Mouse (Mus musculus): Measurements from ENCODE around the gene Pde9a.

The Pde9a gene

DNA sequence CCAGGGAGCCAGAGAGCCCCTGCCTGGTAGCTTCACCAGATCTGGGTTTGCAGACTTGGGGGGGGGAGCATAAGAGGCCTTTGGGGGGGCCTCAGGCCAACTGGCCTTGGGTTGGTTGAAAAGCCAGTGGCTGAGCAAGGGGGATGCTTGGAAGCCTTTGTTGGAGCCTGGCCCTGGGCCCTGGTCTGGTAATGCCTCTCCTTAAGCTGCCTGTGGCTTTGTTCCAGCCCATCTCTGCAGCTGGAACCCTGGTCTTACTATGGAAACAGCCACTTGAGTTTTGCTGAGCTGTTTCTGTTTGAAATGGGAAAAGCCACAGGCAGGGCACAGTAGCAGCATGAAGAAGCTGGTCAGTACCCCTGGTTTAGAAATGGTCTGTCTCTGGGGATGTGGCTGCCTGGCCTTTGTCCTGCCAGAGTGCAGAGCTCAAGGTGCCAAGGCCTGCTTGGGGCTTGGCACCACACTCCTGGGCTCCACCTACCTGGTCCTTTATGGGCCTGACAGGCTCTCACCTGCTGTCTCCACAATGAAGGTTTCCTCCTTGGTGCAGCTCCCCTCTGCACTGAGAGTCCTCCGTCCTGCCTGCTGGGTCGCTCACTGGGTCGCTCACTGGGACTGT, 3.5 kb downstream of the Pde9a start:
- DNase-seq = no peak

DNA sequence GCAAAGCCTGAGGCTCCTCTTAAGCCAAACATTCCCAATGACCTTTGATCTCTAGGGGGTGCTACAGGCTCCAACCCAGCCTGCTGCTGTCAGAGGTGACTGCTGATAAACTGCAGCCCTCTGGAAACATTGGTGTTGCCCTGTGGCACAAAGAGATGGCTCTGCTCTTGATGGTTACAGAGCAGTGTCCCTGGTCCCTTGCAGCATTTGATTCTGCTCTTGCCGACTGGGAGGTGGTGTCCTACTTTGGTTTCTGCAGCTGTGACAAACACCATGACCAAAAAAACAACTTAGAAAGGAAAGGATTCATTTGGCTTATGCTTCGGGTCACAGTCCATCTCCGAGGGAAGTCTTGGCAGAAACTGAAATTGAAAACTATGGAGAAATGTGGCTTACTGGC, 5.5 kb downstream of the Pde9a start:
- DNase-seq = no peak

DNA sequence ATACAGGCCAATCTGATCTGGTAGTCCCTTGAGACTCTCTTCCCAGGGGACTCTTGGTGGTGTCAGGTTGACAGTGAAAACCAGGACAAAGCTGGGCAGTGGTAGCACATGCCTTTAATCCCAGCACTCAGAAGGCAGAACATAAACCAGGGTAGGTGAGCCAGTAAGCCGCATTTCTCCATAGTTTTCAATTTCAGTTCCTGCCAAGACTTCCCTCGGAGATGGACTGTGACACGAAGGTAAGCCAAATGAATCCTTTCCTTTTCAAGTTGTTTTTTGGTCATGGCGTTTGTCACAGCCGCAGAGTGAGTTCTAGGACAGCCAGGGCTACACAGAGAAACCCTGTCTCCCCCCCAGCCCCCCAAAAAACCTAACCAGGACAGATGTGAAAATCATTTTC, 6.0 kb downstream of the Pde9a start:
- no peak for DNase-seq

DNA sequence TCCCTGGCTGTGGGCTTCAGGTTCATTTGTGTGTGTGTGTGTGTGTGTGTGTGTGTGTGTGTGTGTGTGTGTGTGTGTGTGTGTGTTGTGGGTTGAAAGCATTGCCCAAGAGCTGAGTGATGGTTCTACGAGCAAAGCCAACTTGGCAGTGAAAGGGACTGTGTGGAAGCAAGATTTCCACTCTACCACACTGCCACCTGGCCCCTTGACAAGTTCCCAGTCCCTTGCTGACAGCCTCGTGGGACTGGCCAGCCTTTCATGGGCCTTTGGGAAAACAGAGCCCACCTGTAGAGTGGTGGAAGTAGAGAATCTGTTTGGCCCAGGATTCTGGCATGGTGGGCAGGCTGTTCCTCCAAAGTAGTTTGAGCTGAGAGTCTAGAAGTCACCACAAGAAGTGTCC, 7.8 kb downstream of the Pde9a start:
- no peak for DNase-seq

DNA sequence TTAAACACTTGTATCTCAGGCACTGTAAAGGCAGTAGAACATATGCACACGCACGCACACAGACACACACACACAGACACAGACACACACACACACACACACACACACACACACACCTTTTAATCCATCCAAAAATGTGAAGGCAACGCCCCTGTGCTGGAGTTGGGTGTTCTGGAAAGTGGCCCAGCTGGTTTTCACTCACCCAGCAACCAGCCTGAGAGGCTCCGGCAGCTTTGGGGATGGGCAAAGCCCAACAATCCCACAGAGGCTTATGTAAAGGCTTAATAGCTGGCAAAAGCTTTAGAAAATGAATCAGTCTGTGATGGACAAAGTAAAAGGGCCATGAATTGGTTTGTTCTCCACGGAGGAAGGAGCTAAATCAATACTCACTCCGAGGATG, 14.3 kb downstream of the Pde9a start:
- peak; percentile 58 for DNase-seq

DNA sequence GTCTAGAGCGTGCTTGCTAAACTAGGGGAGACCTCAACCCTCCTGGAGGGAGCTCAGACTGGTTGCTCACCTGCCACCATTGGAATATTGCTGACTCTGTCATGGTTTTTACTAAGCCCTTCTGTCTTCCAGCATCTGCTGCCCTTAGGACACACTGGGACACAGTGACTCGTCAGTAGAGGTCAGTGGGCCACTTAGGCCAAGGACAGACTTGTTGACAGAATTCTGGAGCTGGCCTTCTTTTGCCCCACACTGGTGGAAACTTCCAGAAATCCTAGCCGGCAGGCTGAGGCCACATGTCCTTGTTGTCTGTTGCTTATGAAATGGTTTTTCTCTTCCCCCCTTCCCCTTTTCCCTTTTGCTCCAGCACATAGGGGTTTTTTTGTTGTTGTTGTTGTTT, 15.2 kb downstream of the Pde9a start:
- no peak for DNase-seq

DNA sequence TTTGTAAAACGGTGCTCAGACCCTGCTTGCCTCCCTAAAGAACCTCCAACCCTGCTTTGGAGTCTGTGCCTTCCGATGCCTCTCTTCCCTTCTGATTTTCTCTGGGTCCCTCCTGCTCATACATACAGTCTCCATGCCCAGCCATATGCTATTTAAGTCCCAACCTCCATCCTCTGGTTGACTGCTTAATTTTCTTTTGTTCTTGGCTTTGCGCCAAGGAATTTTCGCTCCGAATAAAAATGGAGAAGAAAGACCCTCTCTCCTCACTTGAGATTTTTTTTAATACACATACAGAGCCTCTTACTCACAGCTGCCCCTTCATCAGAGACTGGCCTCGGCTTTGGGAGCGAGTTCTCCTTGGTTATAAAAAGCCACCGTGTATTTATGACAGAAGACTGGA, 16.7 kb downstream of the Pde9a start:
- DNase-seq = no peak

DNA sequence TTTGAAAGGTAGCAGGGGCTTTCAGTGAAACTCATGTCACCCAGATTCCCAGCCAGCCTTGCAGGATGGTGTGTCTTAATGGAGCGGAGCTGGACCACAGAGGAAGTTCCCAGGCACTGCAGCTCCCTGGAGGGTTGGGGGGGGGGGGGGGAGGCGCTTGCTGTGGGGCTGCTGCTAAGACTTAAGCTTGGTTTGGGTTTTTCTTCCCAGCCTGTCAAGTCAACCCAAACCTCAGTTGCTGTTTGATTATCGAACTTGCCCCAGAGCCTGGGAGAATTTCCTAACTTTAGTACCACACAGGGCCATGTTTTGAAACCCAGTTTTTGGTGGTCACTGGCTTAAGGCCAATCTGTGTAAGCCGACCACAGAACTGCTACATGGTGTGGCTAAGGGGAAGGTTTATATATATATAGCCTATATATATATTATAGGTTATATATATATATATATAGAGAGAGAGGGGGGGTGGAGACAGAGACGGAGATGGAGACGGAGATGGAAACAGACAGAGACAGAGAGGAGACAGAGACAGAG, 19.8 kb downstream of the Pde9a start:
- DNase-seq = no peak

DNA sequence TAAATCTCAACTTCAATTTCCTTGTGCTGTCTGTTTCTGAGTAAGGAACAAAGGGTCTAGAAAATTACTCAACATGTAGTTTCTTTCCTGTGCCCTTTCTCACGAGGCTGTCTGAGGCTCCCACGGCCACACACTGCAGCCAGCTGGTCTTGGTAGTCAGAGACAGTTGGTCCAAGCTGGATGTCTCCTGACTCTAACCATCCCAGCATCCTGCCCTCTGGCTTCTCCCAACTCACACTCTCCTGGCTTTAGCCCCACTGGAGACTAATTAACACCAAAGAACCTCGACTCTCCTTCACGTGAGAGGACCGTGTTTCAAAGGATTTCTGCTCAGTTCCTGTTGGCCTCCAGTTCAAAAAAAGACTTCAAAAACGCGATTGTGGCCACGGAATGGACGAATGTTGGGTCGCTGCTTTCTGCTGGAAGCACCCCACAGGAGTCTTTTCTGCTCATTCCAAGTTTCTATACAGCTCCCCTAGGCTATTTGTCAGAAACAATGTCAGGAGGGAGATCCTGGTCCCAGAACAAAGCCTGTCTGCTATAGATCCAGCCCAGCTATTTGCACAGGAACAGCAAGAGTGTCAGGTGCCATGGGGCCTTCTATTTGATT, 23.8 kb downstream of the Pde9a start:
- DNase-seq = no peak

DNA sequence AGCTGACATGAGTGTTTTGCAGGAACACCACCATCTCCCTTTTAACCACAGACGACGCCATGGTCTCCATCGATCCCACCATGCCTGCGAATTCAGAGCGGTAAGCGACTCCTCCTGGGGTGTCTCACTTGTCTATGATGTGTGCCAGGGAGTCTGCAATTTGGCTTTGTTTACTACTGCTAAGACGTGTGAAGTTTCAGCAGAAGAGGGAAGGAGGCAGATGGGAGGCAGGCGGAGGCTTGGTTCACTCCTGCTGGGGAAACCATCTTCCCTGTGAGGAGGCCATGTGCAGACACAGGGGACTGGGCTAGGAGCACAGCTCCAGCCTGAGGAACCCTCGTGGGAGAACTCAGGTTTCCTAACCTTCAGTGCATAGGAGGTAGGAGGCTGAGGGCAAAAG, 29.2 kb downstream of the Pde9a start:
- peak; percentile 69 for DNase-seq

DNA sequence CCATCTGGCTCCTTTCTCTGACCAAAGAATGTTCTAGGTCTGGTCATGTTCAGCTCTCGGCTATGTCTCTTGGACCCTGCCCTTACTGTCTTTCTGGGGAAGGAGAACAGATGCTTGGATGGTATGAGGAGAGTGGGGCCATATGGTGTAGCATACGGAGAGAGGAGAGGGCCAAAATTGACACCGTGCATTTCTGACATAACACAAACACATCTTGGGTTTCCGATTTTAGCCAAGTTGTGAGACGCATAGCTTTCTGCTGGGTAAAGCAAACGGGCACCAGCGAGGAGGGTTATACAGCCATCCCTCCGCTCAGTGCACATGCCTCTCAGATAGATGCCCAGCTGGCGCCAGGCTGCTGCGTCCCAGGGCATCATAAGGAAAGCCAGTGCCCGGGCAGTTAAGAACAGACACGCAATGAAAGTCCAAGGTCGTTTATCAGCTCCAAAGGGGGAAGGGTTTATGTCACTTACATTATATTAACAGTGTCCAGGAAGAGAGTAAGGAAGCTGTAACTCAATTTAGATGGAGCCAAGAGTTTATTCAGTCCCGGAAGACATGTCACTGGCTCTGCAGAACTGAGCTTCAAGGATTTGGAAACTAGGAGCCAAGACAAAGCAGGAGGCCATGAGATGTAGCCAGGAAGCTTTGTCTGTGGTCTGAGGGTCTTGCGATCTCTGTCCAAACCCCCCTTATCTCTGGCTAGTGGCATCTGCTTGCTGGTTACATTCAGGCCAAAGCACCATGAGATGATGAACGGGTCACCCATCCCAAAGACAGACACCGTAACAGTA, 33.0 kb downstream of the Pde9a start:
- peak; percentile 34 for DNase-seq

DNA sequence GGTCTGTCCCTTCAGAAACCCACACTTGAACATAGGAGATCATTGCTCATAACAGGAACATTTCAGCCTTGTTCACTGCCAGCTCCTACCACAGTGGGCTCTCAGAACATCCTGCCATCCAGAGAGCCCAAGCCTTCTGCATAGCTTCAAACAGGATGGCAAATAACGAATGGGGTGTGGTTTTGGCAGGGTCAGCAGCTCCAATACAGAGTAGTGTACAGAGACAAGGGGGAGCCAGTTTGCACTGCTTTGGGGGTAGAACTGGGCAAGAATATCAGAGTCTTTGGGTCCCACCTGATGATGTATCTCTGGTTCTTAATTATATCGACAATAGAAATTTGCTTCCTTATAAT, 33.6 kb downstream of the Pde9a start:
- no peak for DNase-seq

DNA sequence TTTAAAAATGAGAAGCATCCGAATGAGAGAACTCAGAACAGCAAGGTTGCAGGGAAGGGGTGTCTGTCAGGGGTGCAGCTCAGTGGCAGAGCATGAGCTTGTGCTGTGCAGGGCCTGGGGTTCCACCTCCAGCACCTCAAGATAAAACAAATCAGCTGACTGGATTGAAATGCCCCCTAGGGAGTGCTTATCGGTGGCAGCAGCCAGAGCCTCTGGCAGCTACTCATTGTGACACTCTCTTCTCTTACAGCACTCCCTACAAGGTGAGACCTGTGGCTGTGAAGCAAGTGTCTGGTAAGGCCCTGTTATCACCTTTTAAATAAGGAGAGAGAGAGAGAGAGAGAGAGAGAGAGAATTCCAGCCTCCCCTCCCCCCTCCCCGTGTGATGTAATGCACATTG, 34.0 kb downstream of the Pde9a start:
- DNase-seq = no peak

DNA sequence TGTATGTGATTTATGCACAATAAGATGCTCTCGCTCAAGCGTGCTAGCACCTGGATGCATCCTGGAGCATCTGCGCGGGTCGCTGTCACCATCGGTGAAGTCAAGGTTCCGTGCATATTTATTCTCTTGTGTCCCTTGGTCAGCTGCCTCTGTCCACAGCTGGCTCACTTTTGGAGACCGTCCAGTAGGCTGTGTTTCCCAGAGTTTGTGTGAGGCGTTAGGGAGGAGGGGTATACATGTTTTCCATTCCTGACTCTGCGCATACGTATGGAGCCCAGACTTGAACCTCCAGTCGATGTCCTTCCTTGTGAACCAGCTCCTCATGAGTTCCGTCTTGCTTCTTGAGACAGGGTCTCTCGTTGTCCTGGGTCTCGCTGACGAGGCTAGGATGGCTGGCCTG, 34.6 kb downstream of the Pde9a start:
- no peak for DNase-seq

DNA sequence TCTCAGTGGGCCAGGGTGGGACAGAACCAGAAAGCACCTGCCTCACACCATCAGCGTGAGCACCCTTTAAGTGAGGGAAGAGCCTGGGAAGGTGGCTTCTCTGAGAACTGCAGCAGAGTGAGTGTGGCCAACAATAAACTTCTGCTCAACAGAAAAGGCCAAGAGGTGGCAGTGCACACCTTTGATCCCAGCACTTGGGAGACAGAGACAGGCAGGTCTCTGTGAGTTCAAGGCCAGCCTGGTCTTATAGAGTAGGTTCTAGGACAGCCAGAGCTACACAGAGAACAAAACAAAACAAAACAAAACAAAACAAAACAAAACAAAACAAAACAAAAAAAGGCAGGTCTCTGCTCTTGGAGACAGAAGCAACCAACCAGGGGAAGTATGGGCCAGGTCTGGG, 36.4 kb downstream of the Pde9a start:
- no peak for DNase-seq

DNA sequence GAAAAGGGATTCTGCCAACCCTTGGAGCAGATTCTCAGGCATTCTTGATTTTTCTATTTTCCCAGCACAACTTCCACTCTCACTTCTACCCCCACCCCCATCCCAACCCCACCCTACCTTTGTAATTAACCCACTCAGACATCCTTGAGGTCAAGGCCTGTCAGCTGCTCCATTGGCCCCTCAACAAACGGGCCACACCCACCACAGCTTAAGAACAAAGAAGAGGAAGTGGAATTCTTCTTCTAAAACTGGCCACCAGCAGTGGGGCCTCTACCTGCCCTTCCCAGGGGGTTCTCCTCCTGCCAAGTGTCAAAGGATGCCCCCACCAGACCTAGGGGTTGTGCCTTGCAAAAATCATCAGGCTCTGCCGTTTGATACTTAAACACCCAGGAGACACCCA, 37.0 kb downstream of the Pde9a start:
- no peak for DNase-seq

DNA sequence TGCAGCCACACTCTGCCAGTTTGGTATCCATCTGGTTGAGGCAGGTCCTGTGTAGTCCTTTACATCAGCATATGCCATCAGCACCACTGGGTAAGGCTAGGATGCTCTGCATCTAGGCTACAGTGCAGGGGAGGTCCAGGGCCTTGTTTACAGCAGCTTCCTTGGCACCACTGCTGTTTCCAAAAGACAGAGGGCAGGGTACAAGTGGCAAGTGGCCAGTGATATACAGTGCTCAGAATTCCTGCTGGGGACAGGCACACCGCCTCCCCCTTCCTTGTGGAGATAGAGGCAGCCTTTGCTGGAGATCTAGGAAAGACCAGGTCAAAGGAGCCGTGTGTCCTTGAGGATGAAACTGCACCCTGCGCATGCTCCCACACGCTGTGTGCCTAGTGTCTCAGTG, 38.3 kb downstream of the Pde9a start:
- no peak for DNase-seq

DNA sequence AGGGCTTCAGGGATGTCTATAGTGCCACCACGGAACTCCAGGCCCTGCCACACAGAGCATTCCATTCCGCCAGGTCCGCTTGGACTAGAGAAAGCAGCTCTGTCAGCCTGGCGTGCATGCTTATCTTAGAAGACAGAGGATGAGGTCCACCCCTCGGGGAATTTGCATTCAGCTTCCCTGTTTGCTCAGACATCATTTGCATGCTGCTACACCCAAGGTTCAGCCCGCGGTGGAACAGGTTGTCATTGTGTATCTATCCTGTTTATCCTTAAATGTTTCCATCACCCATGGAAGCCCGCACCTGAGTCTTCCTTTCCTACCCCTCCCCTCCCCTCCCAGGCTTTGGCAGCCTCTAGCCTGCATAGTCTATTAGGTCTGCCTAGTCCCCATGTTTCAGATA, 38.8 kb downstream of the Pde9a start:
- no peak for DNase-seq

DNA sequence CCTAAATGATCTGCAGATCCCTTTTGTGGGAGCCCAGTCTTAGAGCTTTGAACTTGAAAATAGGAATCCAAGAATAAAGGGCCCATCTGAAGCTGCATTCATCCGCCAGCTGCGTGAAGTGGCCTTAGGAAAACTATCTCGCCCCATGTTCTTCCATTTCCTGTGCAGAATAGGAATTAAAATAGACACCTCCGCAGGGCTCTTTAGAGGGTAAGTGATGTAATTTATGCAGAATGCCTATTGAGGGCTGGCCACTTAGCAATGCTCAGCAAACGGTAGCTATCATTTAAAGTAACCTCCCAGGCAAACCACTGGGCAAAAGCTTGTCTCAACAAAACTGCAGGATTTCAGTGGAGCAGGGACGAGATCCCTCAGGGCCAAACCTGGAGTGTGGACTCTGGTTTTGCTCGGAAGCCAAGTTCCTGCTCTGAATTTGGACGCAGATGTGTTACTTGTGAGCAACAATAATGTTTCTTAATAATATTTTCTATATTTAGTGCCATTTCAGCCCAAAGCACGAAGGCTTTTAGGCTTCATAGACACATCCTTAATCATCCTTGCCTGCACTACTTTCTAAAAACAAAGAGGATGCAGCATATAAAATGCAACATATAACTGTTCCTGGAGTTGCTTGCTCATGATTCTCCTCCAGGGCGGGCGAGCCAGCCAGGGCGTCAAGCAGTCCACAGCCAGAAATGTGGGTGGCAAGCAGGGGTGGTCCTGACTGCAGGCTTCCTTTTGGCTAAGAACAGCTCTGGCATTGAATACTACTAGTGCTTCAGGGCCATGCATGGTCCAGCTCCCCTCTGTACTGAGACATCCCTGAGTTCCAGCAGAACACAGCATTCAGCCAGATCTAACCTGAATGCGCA, 40.1 kb downstream of the Pde9a start:
- no peak for DNase-seq

DNA sequence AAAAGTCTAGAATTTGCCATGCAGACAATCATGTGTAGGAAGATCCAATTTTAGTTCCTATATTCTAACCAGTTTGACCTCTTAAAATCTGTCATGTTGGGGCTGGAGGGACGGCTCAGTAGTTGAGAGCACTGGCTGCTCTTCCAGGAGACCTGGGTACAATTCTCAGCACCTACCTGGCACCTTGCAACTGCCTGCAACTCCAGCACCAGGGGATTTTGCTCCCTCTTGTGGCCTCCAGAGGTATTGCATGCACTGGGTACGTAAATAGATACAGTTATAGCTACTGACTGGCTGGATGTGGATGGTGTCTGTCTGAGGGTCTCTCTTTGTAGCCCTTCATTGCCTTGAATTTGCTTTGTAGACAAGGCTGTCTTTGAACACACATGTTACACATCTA, 43.4 kb downstream of the Pde9a start:
- no peak for DNase-seq

DNA sequence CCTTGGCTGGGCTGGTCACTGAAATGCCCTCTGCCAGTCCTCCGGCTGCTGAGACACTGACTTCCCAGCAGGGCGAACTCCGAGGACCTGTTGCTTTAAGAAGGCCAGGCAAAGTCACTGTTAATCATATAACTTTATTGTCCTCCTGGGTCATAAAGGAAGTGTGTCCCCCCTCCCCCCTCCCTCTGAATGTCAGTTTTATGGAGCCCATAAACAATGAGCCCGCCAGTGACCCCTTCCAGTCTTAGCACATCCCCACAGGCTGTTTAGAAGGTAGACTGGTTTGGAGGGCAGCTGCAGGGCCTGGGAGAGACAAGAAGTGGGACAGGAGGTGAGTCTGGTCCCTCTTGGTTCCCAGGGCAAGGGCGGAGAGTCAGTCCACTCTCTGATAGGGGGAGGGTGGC, 46.9 kb downstream of the Pde9a start:
- no peak for DNase-seq

DNA sequence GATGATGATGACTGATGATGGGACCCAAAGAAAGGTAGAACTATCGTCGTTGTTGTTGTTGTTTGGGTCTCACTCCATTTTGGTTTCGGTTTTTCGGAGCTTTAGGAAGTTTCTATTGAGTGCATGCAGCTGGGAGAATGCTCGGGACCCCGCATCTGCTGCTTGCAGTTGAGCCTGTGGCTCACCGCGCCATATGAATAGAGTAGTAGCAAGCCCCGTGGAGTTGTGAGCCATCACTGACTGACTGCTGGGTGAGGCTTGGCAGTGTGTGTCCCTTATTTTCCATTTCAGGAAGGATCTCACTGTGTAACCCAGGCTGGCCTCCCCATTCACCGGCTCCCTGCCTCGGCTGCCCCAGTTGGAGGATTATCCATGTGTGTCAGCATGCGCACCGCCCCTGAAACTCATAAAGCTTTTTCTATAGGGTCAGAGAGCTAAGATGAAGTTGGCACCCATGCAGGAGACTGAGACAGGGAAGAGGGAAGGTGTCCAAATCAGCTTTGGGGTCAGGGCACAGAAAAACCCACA, 47.5 kb downstream of the Pde9a start:
- no peak for DNase-seq

Data from layer of hippocampus, adult 9-11 months (tissue).